Mouse (Mus musculus) testis, adult 2 months (tissue): ENCODE measurements at regions not wholly inside any gene's neighbourhood (a gene's known extent, or its start where the extent isn't known, plus 50 kb on each side); places are given as distances from the start of the nearest gene placed in this dataset.

Source experiments
- H3K27ac ChIP-seq: fragments of 200-500 bp; 2 replicates; pipeline ENCODE4 v1.5.1; 2012; ENCODE audit warnings: low read depth, low read length; ENCODE audit not compliant: control insufficient read depth, insufficient read depth
- H3K27me3 ChIP-seq: fragments of 200-500 bp; 2 replicates; pipeline ENCODE4 v1.6.1; 2012; ENCODE audit warnings: mild to moderate bottlenecking, low read length, moderate library complexity; ENCODE audit not compliant: control insufficient read depth, insufficient read depth
- H3K36me3 ChIP-seq: fragments of 200-500 bp; 2 replicates; pipeline ENCODE4 v1.6.1; 2012; ENCODE audit warnings: mild to moderate bottlenecking, low read length; ENCODE audit not compliant: control insufficient read depth, insufficient read depth
- H3K4me1 ChIP-seq: fragments of 200-500 bp; 2 replicates; pipeline ENCODE4 v1.6.1; 2012; ENCODE audit warnings: low read length; ENCODE audit not compliant: control insufficient read depth, insufficient read depth
- H3K4me3 ChIP-seq: fragments of 200-500 bp; 2 replicates; pipeline ENCODE4 v1.5.1; 2012; ENCODE audit warnings: low read depth, mild to moderate bottlenecking, low read length, moderate library complexity, mixed read lengths; ENCODE audit not compliant: control insufficient read depth
- CTCF ChIP-seq: fragments of 200-500 bp; IDR thresholded peaks from 2 replicates; pipeline ENCODE4 v1.5.1; 2012; ENCODE audit warnings: low read depth, mild to moderate bottlenecking, inconsistent platforms, low read length, moderate library complexity; ENCODE audit not compliant: control insufficient read depth, insufficient read depth, insufficient replicate concordance
- POLR2A ChIP-seq: fragments of 200-500 bp; IDR thresholded peaks from 2 replicates; pipeline ENCODE4 v1.6.1; 2012; ENCODE audit warnings: low read depth, mild to moderate bottlenecking, inconsistent platforms, low read length, moderate library complexity; ENCODE audit not compliant: control insufficient read depth

GRCm38 (mm10) chr11:57951541-57952326, 57.1 kb upstream of the Larp1 start:
- Histone ChIP-seq H3K4me1 (no peaks in the 10 kb centered on the region), H3K4me3 (no peak overlapping the region), H3K27me3 (no peaks in the 10 kb centered on the region), H3K36me3 (no peaks in the 10 kb centered on the region), H3K27ac (no peak overlapping the region)
- TF ChIP-seq CTCF (no peak), POLR2A (no peak)

GRCm38 (mm10) chr11:57950989-57951388, 57.9 kb upstream of the Larp1 start:
- Histone ChIP-seq H3K27ac (no peak overlapping the region), H3K36me3 (no peaks in the 10 kb centered on the region), H3K4me3 (no peak overlapping the region), H3K4me1 (no peaks in the 10 kb centered on the region), H3K27me3 (no peaks in the 10 kb centered on the region)
- TF ChIP-seq POLR2A (no peak), CTCF (no peak)

GRCm38 (mm10) chr11:57949067-57949466, 59.8 kb upstream of the Larp1 start:
- TF ChIP-seq CTCF = no peak
- TF ChIP-seq POLR2A = no peak
- Histone ChIP-seq H3K27me3 (no peaks in the 10 kb centered on the region), H3K4me1 (no peaks in the 10 kb centered on the region), H3K36me3 (no peaks in the 10 kb centered on the region), H3K27ac (no peak overlapping the region), H3K4me3 (no peak overlapping the region)

GRCm38 (mm10) chr11:57947347-57947746, 61.5 kb upstream of the Larp1 start:
- H3K27ac ChIP-seq = no peak overlapping the region
- no peaks in the 10 kb centered on the region for H3K27me3 ChIP-seq
- TF ChIP-seq CTCF = no peak
- TF ChIP-seq POLR2A = no peak
- H3K36me3 ChIP-seq = no peaks in the 10 kb centered on the region
- H3K4me1 ChIP-seq = no peaks in the 10 kb centered on the region
- no peak overlapping the region for H3K4me3 ChIP-seq

GRCm38 (mm10) chr11:57934391-57934850, 74.4 kb upstream of the Larp1 start:
- TF ChIP-seq CTCF = peak; percentile 96
- TF ChIP-seq POLR2A = no peak
- no peaks in the 10 kb centered on the region for H3K36me3 ChIP-seq
- H3K4me3 ChIP-seq = peak overlapping the region; percentile 77
- H3K27me3 ChIP-seq = no peaks in the 10 kb centered on the region
- H3K27ac ChIP-seq = no peak overlapping the region
- H3K4me1 ChIP-seq = peaks cover 6% of the 10 kb centered on the region

- H3K27ac ChIP-seq = no peak overlapping the region
- no peak for TF ChIP-seq CTCF
- no peak for TF ChIP-seq POLR2A
These were observed 75.8 kb upstream of the Larp1 start for GRCm38 (mm10) chr11:57933065-57933464.

GRCm38 (mm10) chr11:57929506-57929905, 79.4 kb upstream of the Larp1 start:
- Histone ChIP-seq H3K27ac (no peak overlapping the region), H3K27me3 (no peaks in the 10 kb centered on the region), H3K4me1 (peaks cover 2% of the 10 kb centered on the region; the same call in 1 of the 2 replicates), H3K4me3 (no peak overlapping the region), H3K36me3 (no peaks in the 10 kb centered on the region)
- TF ChIP-seq CTCF = no peak
- no peak for TF ChIP-seq POLR2A

More at GRCm38 (mm10) chr11:57933065-57933464, 75.8 kb upstream of the Larp1 start:
- Histone ChIP-seq H3K4me1 (peaks cover 6% of the 10 kb centered on the region), H3K4me3 (no peak overlapping the region), H3K27me3 (no peaks in the 10 kb centered on the region), H3K36me3 (no peaks in the 10 kb centered on the region)

GRCm38 (mm10) chr11:57920263-57920662, 87.6 kb upstream of the Hand1 start:
- Histone ChIP-seq H3K4me1 (peaks cover 4% of the 10 kb centered on the region), H3K27me3 (no peaks in the 10 kb centered on the region), H3K27ac (no peak overlapping the region), H3K36me3 (no peaks in the 10 kb centered on the region), H3K4me3 (peak overlapping the region; percentile 54)
- TF ChIP-seq CTCF = no peak; the same call in 1 of the 2 replicates
- TF ChIP-seq POLR2A = no peak
